Mouse (Mus musculus) heart, embryonic 14.5 days (tissue): ENCODE results near the gene U2af1. TPM values are rescaled to one million over a fixed set of nuclear protein-coding genes. Genes with fewer than 3 reads are reported as not detected.

ENCODE experiments used
- ATAC-seq: fragments of 200-750 bp; cut with Nextera tagmentation; 2 replicates; pipeline ENCODE4 v1.8.0; 2017; ENCODE audit warnings: low read depth, moderate TSS enrichment; ENCODE audit not compliant: insufficient number of reproducible peaks, insufficient read depth, low FRiP score
- H3K27ac ChIP-seq, 2 experiments: fragments of 200-500 bp in 1 of 2; fragments of 300-500 bp in 1 of 2; sonication (generic) in 1 of 2; replicated peaks in 1 of 2; 2 replicates each; pipeline ENCODE4 v1.5.1; 2012 to 2014; ENCODE audit warnings: low read depth in 2 of 2, low read length in 2 of 2, control low read depth in 1 of 2, mild to moderate bottlenecking in 1 of 2, mixed read lengths in 1 of 2; ENCODE audit not compliant: control insufficient read depth in 1 of 2, insufficient read depth in 1 of 2
- H3K27me3 ChIP-seq: fragments of 300-500 bp; sonication (generic); 2 replicates; pipeline ENCODE4 v1.6.1; 2014; ENCODE audit warnings: mild to moderate bottlenecking, low read length, control low read depth; ENCODE audit not compliant: control insufficient read depth, insufficient read depth
- H3K36me3 ChIP-seq: fragments of 300-500 bp; sonication (generic); 2 replicates; pipeline ENCODE4 v1.6.1; 2014; ENCODE audit warnings: mild to moderate bottlenecking, control low read depth, low read length, mixed read lengths; ENCODE audit not compliant: control insufficient read depth, insufficient read depth
- H3K4me1 ChIP-seq, 2 experiments: fragments of 200-500 bp in 1 of 2; fragments of 300-500 bp in 1 of 2; sonication (generic) in 1 of 2; 2 replicates each; pipeline ENCODE4 v1.6.1; 2012 to 2014; ENCODE audit warnings: low read length in 2 of 2, control low read depth in 1 of 2, mixed read lengths in 1 of 2; ENCODE audit not compliant: control insufficient read depth in 2 of 2, insufficient read depth in 2 of 2
- H3K4me2 ChIP-seq: fragments of 300-500 bp; sonication (generic); 2 replicates; pipeline ENCODE4 v1.6.1; 2014; ENCODE audit warnings: mild to moderate bottlenecking, low read length
- H3K4me3 ChIP-seq, 2 experiments: fragments of 200-500 bp in 1 of 2; fragments of 300-500 bp in 1 of 2; sonication (generic) in 1 of 2; 2 replicates each; pipeline ENCODE4 v1.5.1; 2012 to 2014; ENCODE audit warnings: low read length in 2 of 2, mild to moderate bottlenecking in 2 of 2, control low read depth in 1 of 2, low read depth in 1 of 2, moderate library complexity in 1 of 2; ENCODE audit not compliant: control insufficient read depth in 1 of 2, insufficient read depth in 1 of 2
- H3K9ac ChIP-seq: fragments of 300-500 bp; sonication (generic); 2 replicates; pipeline ENCODE4 v1.6.1; 2014; ENCODE audit warnings: mild to moderate bottlenecking, low read length
- H3K9me3 ChIP-seq: fragments of 300-500 bp; sonication (generic); 2 replicates; pipeline ENCODE4 v1.6.1; 2016; ENCODE audit warnings: low read length, control low read depth; ENCODE audit not compliant: control insufficient read depth
- WGBS: fragments of 180-500 bp; shearing (Covaris S2); extraction: QIAGEN DNeasy Blood & Tissue Kit; methylation state at CpG from one replicate; pipeline ENCODE4 v1.1.7; 2014; 5-methylcytosine and 5-hydroxymethylcytosine counted together
- polyA plus RNA-seq: library from polyadenylated mRNA; unstranded; fragments of >200 nt; fragmentation: Nextera tagmentation; extraction: Ambion mirVana; gene quantifications from 2 replicates; pipeline ENCODE4 v1.2.1, GENCODE M21; 2014

Gene U2af1
- polyA plus RNA-seq, 1 experiment from 2014 or later: 112 TPM

- ATAC-seq: no peak
These were observed 22.3 kb downstream of the U2af1 start for GRCm38 (mm10) chr17:31636277-31636941.

GRCm38 (mm10) chr17:31635781-31636180 is 22.9 kb downstream of the U2af1 start:
- WGBS: 42% methylated on average over 11 of the region's 11 CpGs
- H3K4me3 ChIP-seq: no peak overlapping the region

More at GRCm38 (mm10) chr17:31636277-31636941, 22.3 kb downstream of the U2af1 start:
- Histone ChIP-seq H3K9ac (peak overlapping the region; percentile 55), H3K4me3 (peak overlapping the region; percentile 45 to 49), H3K27ac (no peak overlapping the region), H3K4me2 (peak overlapping the region; percentile 97), H3K36me3 (no peaks in the 10 kb centered on the region), H3K27me3 (peaks cover 12% of the 10 kb centered on the region), H3K9me3 (no peaks in the 10 kb centered on the region), H3K4me1 (peaks cover 17 to 23% of the 10 kb centered on the region in 2 experiments)
- WGBS: 4% methylated on average over 45 of the region's 45 CpGs

GRCm38 (mm10) chr17:31634896-31635295 is 23.8 kb downstream of the U2af1 start:
- Histone ChIP-seq H3K36me3 (no peaks in the 10 kb centered on the region), H3K9ac (no peak overlapping the region), H3K9me3 (no peaks in the 10 kb centered on the region), H3K27ac (no peak overlapping the region), H3K4me3 (no peak overlapping the region), H3K4me2 (no peak overlapping the region), H3K27me3 (peaks cover 12% of the 10 kb centered on the region), H3K4me1 (peaks cover 17 to 22% of the 10 kb centered on the region in 2 experiments)
- WGBS: 69% methylated on average over 5 of the region's 5 CpGs
- ATAC-seq: no peak

More at GRCm38 (mm10) chr17:31635781-31636180, 22.9 kb downstream of the U2af1 start:
- Histone ChIP-seq H3K4me1 (peaks cover 17 to 23% of the 10 kb centered on the region in 2 experiments), H3K9me3 (no peaks in the 10 kb centered on the region), H3K27ac (no peak overlapping the region), H3K9ac (no peak overlapping the region), H3K4me2 (no peak overlapping the region), H3K27me3 (peaks cover 12% of the 10 kb centered on the region), H3K36me3 (no peaks in the 10 kb centered on the region)
- ATAC-seq: no peak

- Histone ChIP-seq H3K4me3 (no peak overlapping the region), H3K27me3 (peaks cover 12% of the 10 kb centered on the region)
These were observed 25.7 kb downstream of the U2af1 start for GRCm38 (mm10) chr17:31633007-31633406.

GRCm38 (mm10) chr17:31631081-31631800 is 27.5 kb downstream of the U2af1 start:
- ATAC-seq: no peak
- H3K4me2 ChIP-seq: no peak overlapping the region
- 64% methylated on average over 10 of the region's 10 CpGs for WGBS

More at GRCm38 (mm10) chr17:31633007-31633406, 25.7 kb downstream of the U2af1 start:
- ATAC-seq: no peak
- H3K9me3 ChIP-seq: no peaks in the 10 kb centered on the region
- H3K9ac ChIP-seq: no peak overlapping the region
- H3K4me2 ChIP-seq: no peak overlapping the region
- no peak overlapping the region for H3K27ac ChIP-seq
- H3K4me1 ChIP-seq: peaks cover 13 to 15% of the 10 kb centered on the region in 2 experiments
- no peaks in the 10 kb centered on the region for H3K36me3 ChIP-seq
- WGBS: 70% methylated on average over 6 of the region's 6 CpGs

GRCm38 (mm10) chr17:31627961-31628360 is 30.7 kb downstream of the U2af1 start:
- no peaks in the 10 kb centered on the region for H3K9me3 ChIP-seq
- H3K4me1 ChIP-seq: no peaks in the 10 kb centered on the region; a peak in 1 of 4 replicates
- no peaks in the 10 kb centered on the region for H3K36me3 ChIP-seq
- H3K27ac ChIP-seq: no peak overlapping the region
- H3K4me3 ChIP-seq: no peak overlapping the region
- 85% methylated on average over 2 of the region's 2 CpGs for WGBS
- H3K4me2 ChIP-seq: no peak overlapping the region
- no peaks in the 10 kb centered on the region for H3K27me3 ChIP-seq
- no peak for ATAC-seq
- H3K9ac ChIP-seq: no peak overlapping the region

More at GRCm38 (mm10) chr17:31631081-31631800, 27.5 kb downstream of the U2af1 start:
- Histone ChIP-seq H3K27ac (no peak overlapping the region), H3K9ac (no peak overlapping the region), H3K9me3 (no peaks in the 10 kb centered on the region), H3K4me3 (no peak overlapping the region), H3K36me3 (no peaks in the 10 kb centered on the region), H3K4me1 (peaks cover 2% of the 10 kb centered on the region in 2 experiments; a peak in 1 of 4 replicates), H3K27me3 (peaks cover 12% of the 10 kb centered on the region)

- H3K9ac ChIP-seq: no peak overlapping the region
- WGBS: 85% methylated on average over 4 of the region's 4 CpGs
- H3K36me3 ChIP-seq: no peaks in the 10 kb centered on the region
- no peaks in the 10 kb centered on the region for H3K27me3 ChIP-seq
- H3K27ac ChIP-seq: no peak overlapping the region
- no peak for ATAC-seq
- H3K4me3 ChIP-seq: no peak overlapping the region
- H3K4me1 ChIP-seq: no peaks in the 10 kb centered on the region
- H3K9me3 ChIP-seq: no peaks in the 10 kb centered on the region
- H3K4me2 ChIP-seq: no peak overlapping the region
These were observed 35.6 kb downstream of the U2af1 start for GRCm38 (mm10) chr17:31623101-31623500.
